Mouse (Mus musculus): ENCODE measurements around the gene Meis1.

DNA sequence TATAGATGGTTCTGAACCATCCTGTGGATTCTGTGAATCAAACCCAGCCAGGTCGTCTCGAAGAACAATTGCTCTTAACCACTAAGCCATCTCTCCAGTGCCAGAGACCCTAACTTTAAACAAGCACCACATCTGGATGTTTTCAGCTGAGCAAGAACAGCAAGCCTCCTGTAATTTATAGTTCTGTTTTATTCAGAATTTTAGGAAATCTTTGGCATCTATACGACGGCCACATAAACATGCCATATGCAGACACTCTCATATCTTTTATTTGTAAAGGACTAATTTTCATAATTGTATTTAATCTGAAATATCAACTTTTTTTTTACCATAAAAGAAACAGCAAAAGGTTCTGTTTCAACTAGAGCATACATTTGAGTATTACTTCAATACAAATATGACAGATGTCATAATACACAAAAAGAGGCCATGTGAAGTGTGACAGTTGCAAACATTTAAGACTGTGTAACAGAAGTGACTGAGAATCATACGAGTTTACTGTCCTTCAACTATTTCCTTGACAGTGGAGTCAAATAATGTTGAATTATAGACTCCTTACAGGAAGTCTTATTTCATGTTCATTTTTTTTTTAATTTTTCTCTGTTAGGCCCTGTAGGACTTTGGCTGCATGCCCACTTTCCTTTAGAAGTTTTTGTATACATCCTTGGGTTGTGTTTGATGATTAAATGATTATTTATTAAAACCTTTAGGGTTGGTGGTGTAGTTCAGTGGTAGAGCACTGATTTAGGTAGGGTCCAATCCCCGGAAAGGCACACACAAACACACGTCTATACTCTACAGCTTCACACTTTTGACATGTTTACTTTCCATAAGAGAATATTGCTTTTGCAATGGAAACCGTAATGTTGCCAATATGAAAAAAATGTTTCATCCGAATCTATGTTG, 13.5 kb downstream of the Meis1 start:
- no peak for TF ChIP-seq CTCF (IDR thresholded peaks at IDR 0.05)
- TF ChIP-seq EP300 (IDR thresholded peaks at IDR 0.05) = no peak

Measured in lung, postnatal 0 days (tissue).